Mouse (Mus musculus) c-Kit-negative CD71-positive TER-119-positive erythroid progenitor cells, embryonic 14.5 days (primary cell): ENCODE data around the gene 1700025C18Rik.

Experiments used
- DNase-seq: peaks from one replicate; pipeline ENCODE4 v3.0.0-alpha.2; 2013; ENCODE audit warnings: low read depth, low spot score

The 1700025C18Rik gene

GRCm38 (mm10) chr2:165078045-165078444 is 12.5 kb downstream of the 1700025C18Rik start:
- DNase-seq, result no peak

GRCm38 (mm10) chr2:165077055-165077454 is 13.5 kb downstream of the 1700025C18Rik start:
- DNase-seq, result no peak

- peak; percentile 25 for DNase-seq
Measured at GRCm38 (mm10) chr2:165074937-165075336, 15.6 kb downstream of the 1700025C18Rik start.

GRCm38 (mm10) chr2:165074081-165074884 is 16.3 kb downstream of the 1700025C18Rik start:
- no peak for DNase-seq

- no peak for DNase-seq
Measured at GRCm38 (mm10) chr2:165073381-165073781, 17.2 kb downstream of the 1700025C18Rik start.

GRCm38 (mm10) chr2:165070096-165070816 is 20.3 kb downstream of the 1700025C18Rik start:
- no peak for DNase-seq

- DNase-seq, result no peak
Measured at GRCm38 (mm10) chr2:165068806-165069205, 21.7 kb downstream of the 1700025C18Rik start.

- no peak for DNase-seq
Measured at GRCm38 (mm10) chr2:165064489-165064888, 26.1 kb downstream of the 1700025C18Rik start.

- DNase-seq, result no peak
Measured at GRCm38 (mm10) chr2:165061638-165062433, 28.7 kb downstream of the 1700025C18Rik start.

- no peak for DNase-seq
Measured at GRCm38 (mm10) chr2:165059961-165060360, 30.6 kb downstream of the 1700025C18Rik start.

GRCm38 (mm10) chr2:165056377-165057085 is 34.0 kb downstream of the 1700025C18Rik start:
- no peak for DNase-seq

- no peak for DNase-seq
Measured at GRCm38 (mm10) chr2:165055905-165056304, 34.6 kb downstream of the 1700025C18Rik start.

- no peak for DNase-seq
Measured at GRCm38 (mm10) chr2:165054888-165055852, 35.4 kb downstream of the 1700025C18Rik start, which contains the start of gene Cd40. Gene Cd40 (plus strand): TSS chr2:165055627.

- DNase-seq, result no peak
Measured at GRCm38 (mm10) chr2:165051566-165051965, 39.0 kb downstream of the 1700025C18Rik start.

GRCm38 (mm10) chr2:165050826-165051548 is 39.6 kb downstream of the 1700025C18Rik start:
- DNase-seq, result no peak

GRCm38 (mm10) chr2:165049044-165049443 is 41.5 kb downstream of the 1700025C18Rik start:
- DNase-seq, result no peak

GRCm38 (mm10) chr2:165043729-165044128 is 46.8 kb downstream of the 1700025C18Rik start:
- no peak for DNase-seq

- no peak for DNase-seq
Measured at GRCm38 (mm10) chr2:165043090-165043636, 47.4 kb downstream of the 1700025C18Rik start.

GRCm38 (mm10) chr2:165042126-165042525 is 48.4 kb downstream of the 1700025C18Rik start:
- DNase-seq, result no peak
